Comparison of ENCODE assay signal across 9 mouse cellular contexts in the genomic region with DNA sequence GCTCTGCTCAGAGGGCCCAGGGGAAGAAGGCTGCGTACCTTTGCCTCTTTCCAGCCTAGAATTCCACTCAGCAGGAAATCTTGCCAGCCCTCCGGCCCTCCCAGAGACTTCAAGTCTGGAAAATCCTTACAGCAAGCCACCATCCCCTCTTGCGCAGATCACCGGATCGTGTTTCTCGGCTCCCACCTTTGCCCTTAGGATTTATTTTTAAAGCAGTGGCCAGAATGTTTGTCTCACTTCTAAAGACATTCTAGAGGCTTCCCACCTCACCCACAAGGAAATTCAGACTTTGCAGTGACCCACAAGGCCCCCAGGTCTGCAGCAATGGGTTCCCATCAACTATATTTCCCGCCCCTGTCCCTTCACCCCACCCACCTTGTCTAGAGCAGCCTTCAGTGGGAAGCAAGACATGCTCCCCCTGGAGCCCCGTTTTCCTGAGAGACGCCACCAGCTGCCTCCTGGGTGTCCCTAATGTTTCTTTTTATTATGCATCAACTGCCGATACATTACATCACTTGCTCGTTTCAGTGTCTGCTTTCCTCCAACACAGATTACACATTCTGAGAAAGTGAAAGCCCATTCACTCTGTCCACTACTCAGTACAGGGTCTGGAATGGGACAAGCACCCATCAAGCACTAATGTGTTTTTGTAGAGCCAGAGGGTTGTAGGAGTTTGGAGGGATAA.
A peak's percentile ranks its signal among the peaks of the same experiment; 100 is the strongest.
DNase-seq lines count a peak whose midpoint lies in the region; ATAC-seq lines count a peak whose summit lies in the region.
"Had no signal": no experiment of that assay in that cellular context is flagged by ENCODE, and none has a peak within 500 bp of the region (broad histone marks: within the 10 kb centered on the region; RNA-seq: fewer than 3 reads in every experiment).

No protein-coding gene starts in this region.

- no peak overlapping the region for H3K4me3 ChIP-seq in heart, embryonic 14.5 days (ENCODE audit: control insufficient read depth in 1 of 2, insufficient read depth in 1 of 2, low read depth in 1 of 2, low read length in 2 of 2)
- H3K4me3 ChIP-seq in embryonic facial prominence, embryonic 11.5 days (ENCODE audit: low read depth, low read length), result no peak overlapping the region
- H3K4me3 ChIP-seq in hindbrain, embryonic 16.5 days (ENCODE audit: low read length), result no peak overlapping the region
- no peak overlapping the region for H3K4me3 ChIP-seq in neural tube, embryonic 12.5 days

- ATAC-seq in heart, embryonic 14.5 days (ENCODE audit: insufficient number of reproducible peaks, insufficient read depth, low FRiP score, low read depth), result no peak
- no peak for ATAC-seq in embryonic facial prominence, embryonic 11.5 days (replicated peaks; ENCODE audit: insufficient number of reproducible peaks, low FRiP score, low TSS enrichment, low read depth)
- ATAC-seq in hindbrain, embryonic 16.5 days, result no peak
- 0 out of 2 replicates have a peak, but pooled peaks have one; percentile 35 for ATAC-seq in neural tube, embryonic 12.5 days (ENCODE audit: low FRiP score, low read depth)

- H3K9me3 ChIP-seq in heart, embryonic 14.5 days (ENCODE audit: control insufficient read depth, low read length), result no peaks in the 10 kb centered on the region
- H3K9me3 ChIP-seq in embryonic facial prominence, embryonic 11.5 days (replicated peaks; ENCODE audit: control insufficient read depth, low read length), result no peaks in the 10 kb centered on the region
- no peaks in the 10 kb centered on the region for H3K9me3 ChIP-seq in hindbrain, embryonic 16.5 days (ENCODE audit: control insufficient read depth, low read length)
- no peaks in the 10 kb centered on the region for H3K9me3 ChIP-seq in neural tube, embryonic 12.5 days

- no peak overlapping the region for H3K9ac ChIP-seq in heart, embryonic 14.5 days (ENCODE audit: low read length)
- H3K9ac ChIP-seq in embryonic facial prominence, embryonic 11.5 days (replicated peaks; ENCODE audit: low read length), result peak overlapping the region; percentile 28
- peak overlapping the region; percentile 38; the same call in 1 of the 2 replicates for H3K9ac ChIP-seq in hindbrain, embryonic 16.5 days (ENCODE audit: low read depth, low read length)
- H3K9ac ChIP-seq in neural tube, embryonic 12.5 days, result no peak overlapping the region

- H3K36me3 ChIP-seq in heart, embryonic 14.5 days (ENCODE audit: control insufficient read depth, insufficient read depth, low read length), result no peaks in the 10 kb centered on the region
- H3K36me3 ChIP-seq in embryonic facial prominence, embryonic 11.5 days (replicated peaks; ENCODE audit: control insufficient read depth, insufficient read depth, low read depth, low read length), result no peaks in the 10 kb centered on the region
- H3K36me3 ChIP-seq in hindbrain, embryonic 16.5 days (ENCODE audit: control insufficient read depth, insufficient read depth, low read length), result no peaks in the 10 kb centered on the region
- H3K36me3 ChIP-seq in neural tube, embryonic 12.5 days, result no peaks in the 10 kb centered on the region

- intact Hi-C loops in heart, postnatal 14 days (cut with DNase I), result no loop called here

- H3K27ac ChIP-seq in heart, embryonic 14.5 days (replicated peaks in 1 of 2; ENCODE audit: control insufficient read depth in 1 of 2, insufficient read depth in 1 of 2, low read depth in 2 of 2, low read length in 2 of 2), result no peak overlapping the region
- H3K27ac ChIP-seq in embryonic facial prominence, embryonic 11.5 days (replicated peaks; ENCODE audit: low read depth, low read length), result peak overlapping the region; percentile 47; the same call in 1 of the 2 replicates
- 0 out of 2 replicates have a peak overlapping the region, but pooled peaks have one; percentile 17 for H3K27ac ChIP-seq in hindbrain, embryonic 16.5 days (ENCODE audit: low read depth, low read length)
- no peak overlapping the region for H3K27ac ChIP-seq in neural tube, embryonic 12.5 days

- 28% methylated on average over 11 of the region's 11 CpGs for WGBS in heart, embryonic 14.5 days
- WGBS in embryonic facial prominence, embryonic 11.5 days, result 5% methylated on average over 11 of the region's 11 CpGs
- WGBS in hindbrain, embryonic 16.5 days, result 20% methylated on average over 11 of the region's 11 CpGs
- WGBS in neural tube, embryonic 12.5 days, result 15% methylated on average over 11 of the region's 11 CpGs

- no peak for DNase-seq in heart, postnatal 14 days
- peak; percentile 48 for DNase-seq in embryonic facial prominence, embryonic 11.5 days (ENCODE audit: low spot score)
- DNase-seq in spleen, postnatal 36 days (ENCODE audit: low spot score in 2 of 2), result no peak
- DNase-seq in frontal cortex, postnatal 10 days (ENCODE audit: low spot score in 2 of 2), result no peak
- DNase-seq in thymus, postnatal 10 days (ENCODE audit: low spot score in 2 of 2), result no peak
- DNase-seq: cerebellum, adult 11 months had no signal

- peak overlapping the region; percentile 11 for H3K4me2 ChIP-seq in heart, embryonic 14.5 days (ENCODE audit: low read length)
- H3K4me2 ChIP-seq in embryonic facial prominence, embryonic 11.5 days (ENCODE audit: low read depth, low read length), result no peak overlapping the region; the same call in 1 of the 2 replicates
- H3K4me2 ChIP-seq in hindbrain, embryonic 16.5 days (ENCODE audit: low read length), result peak overlapping the region; percentile 41
- peak overlapping the region; percentile 42 for H3K4me2 ChIP-seq in neural tube, embryonic 12.5 days (replicated peaks)

- peaks cover 21 to 24% of the 10 kb centered on the region in 2 experiments for H3K4me1 ChIP-seq in heart, embryonic 14.5 days (ENCODE audit: control insufficient read depth in 2 of 2, insufficient read depth in 2 of 2, low read length in 2 of 2)
- H3K4me1 ChIP-seq in embryonic facial prominence, embryonic 11.5 days (ENCODE audit: control insufficient read depth, insufficient read depth, low read length), result peaks cover 14% of the 10 kb centered on the region
- peaks cover 12% of the 10 kb centered on the region for H3K4me1 ChIP-seq in hindbrain, embryonic 16.5 days (ENCODE audit: control insufficient read depth, insufficient read depth, low read depth, low read length)
- peaks cover 23% of the 10 kb centered on the region for H3K4me1 ChIP-seq in neural tube, embryonic 12.5 days

- H3K27me3 ChIP-seq in heart, embryonic 14.5 days (ENCODE audit: control insufficient read depth, insufficient read depth, low read length), result no peaks in the 10 kb centered on the region
- H3K27me3 ChIP-seq in embryonic facial prominence, embryonic 11.5 days (ENCODE audit: control insufficient read depth, insufficient read depth, low read length), result no peaks in the 10 kb centered on the region
- H3K27me3 ChIP-seq in hindbrain, embryonic 16.5 days (replicated peaks; ENCODE audit: control insufficient read depth, insufficient read depth, low read length), result no peaks in the 10 kb centered on the region; the same call in 1 of the 2 replicates
- H3K27me3 ChIP-seq in neural tube, embryonic 12.5 days (replicated peaks), result no peaks in the 10 kb centered on the region

Comparison
In these comparisons a context has a peak if more than half of its experiments do, and no peak if none do; other contexts are left out.
1. H3K27ac ChIP-seq: peak in embryonic facial prominence, embryonic 11.5 days (single experiment) and hindbrain, embryonic 16.5 days (single experiment); none in heart, embryonic 14.5 days (0 of 2) and neural tube, embryonic 12.5 days (single experiment).
2. H3K9ac ChIP-seq: peak in embryonic facial prominence, embryonic 11.5 days (single experiment) and hindbrain, embryonic 16.5 days (single experiment); none in heart, embryonic 14.5 days (single experiment) and neural tube, embryonic 12.5 days (single experiment).